8 mouse cellular contexts compared by ENCODE assay signal in the genomic region with DNA sequence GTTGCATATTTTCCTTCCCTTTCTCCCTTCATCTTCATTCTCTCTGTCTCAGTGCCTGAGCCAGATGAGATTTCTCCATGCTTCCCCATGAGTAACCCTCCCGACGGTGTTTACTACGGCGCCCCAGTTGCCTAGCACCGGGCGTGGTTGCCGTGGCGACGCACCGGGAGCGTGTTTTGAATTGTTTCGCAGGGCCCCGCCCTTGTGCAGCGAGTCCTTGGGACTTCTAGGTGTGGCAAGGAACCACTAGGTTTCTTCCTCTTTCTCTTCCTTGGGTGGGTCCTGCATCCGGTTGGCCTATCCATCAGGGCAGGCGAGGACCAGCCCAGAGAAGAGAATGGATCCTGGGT. TPM values are rescaled to one million over a fixed set of nuclear protein-coding genes. Genes with fewer than 3 reads are reported as not detected.
DNase-seq lines count a peak whose midpoint lies in the region; ATAC-seq and TF ChIP-seq lines count a peak whose summit lies in the region.

No protein-coding gene starts in this region.

- H3K27me3 ChIP-seq in forebrain, embryonic 15.5 days = no peaks in the 10 kb centered on the region
- H3K27me3 ChIP-seq in liver, embryonic 13.5 days = peaks cover 46% of the 10 kb centered on the region
- no peaks in the 10 kb centered on the region for H3K27me3 ChIP-seq in myocyte (ENCODE audit: control insufficient read depth, insufficient read depth, insufficient read length)

- H3K4me3 ChIP-seq in forebrain, embryonic 15.5 days = peak overlapping the region; percentile 8
- no peak overlapping the region for H3K4me3 ChIP-seq in liver, embryonic 13.5 days (replicated peaks)
- H3K4me3 ChIP-seq in myocyte = no peak overlapping the region

- H3K36me3 ChIP-seq in forebrain, embryonic 15.5 days = no peaks in the 10 kb centered on the region
- H3K36me3 ChIP-seq in liver, embryonic 13.5 days = no peaks in the 10 kb centered on the region
- no peaks in the 10 kb centered on the region for H3K36me3 ChIP-seq in myocyte (ENCODE audit: control insufficient read depth, insufficient read depth)

- intact Hi-C loops in heart, postnatal 10 days (cut with DNase I) = loop anchor here (2.0 kb wide), 1 partner anchor 60 kb away; no protein-coding TSS in a partner anchor

- no peak for TF ChIP-seq POLR2A in myocyte (IDR thresholded peaks at IDR 0.05; ENCODE audit: insufficient read length, low read depth)

- H3K9me3 ChIP-seq in forebrain, embryonic 15.5 days = no peaks in the 10 kb centered on the region
- no peaks in the 10 kb centered on the region for H3K9me3 ChIP-seq in liver, embryonic 13.5 days (replicated peaks)

- H3ac ChIP-seq in myocyte (ENCODE audit: control insufficient read depth, insufficient read length) = no peak overlapping the region

- 0 out of 2 replicates have a peak overlapping the region, but pooled peaks have one; percentile 2 for H3K9ac ChIP-seq in forebrain, embryonic 15.5 days (replicated peaks)
- no peak overlapping the region for H3K9ac ChIP-seq in liver, embryonic 13.5 days

- H3K4me2 ChIP-seq in forebrain, embryonic 15.5 days (replicated peaks) = peak overlapping the region; percentile 41
- peak overlapping the region; percentile 23; the same call in 1 of the 2 replicates for H3K4me2 ChIP-seq in liver, embryonic 13.5 days
- peak overlapping the region; percentile 62 for H3K4me2 ChIP-seq in myocyte (ENCODE audit: low read depth)

- H3K27ac ChIP-seq in forebrain, embryonic 15.5 days (replicated peaks) = peak overlapping the region; percentile 4; the same call in 1 of the 2 replicates
- no peak overlapping the region for H3K27ac ChIP-seq in liver, embryonic 13.5 days

- no peaks in the 10 kb centered on the region for H3K79me2 ChIP-seq in myocyte (ENCODE audit: control insufficient read depth, insufficient read depth)

- ATAC-seq in forebrain, embryonic 15.5 days (replicated peaks) = peak; percentile 87
- no peak for ATAC-seq in liver, embryonic 13.5 days (ENCODE audit: low read depth)

- 5% methylated on average over 16 of the region's 16 CpGs for WGBS in forebrain, embryonic 15.5 days
- 6% methylated on average over 16 of the region's 16 CpGs for WGBS in liver, embryonic 13.5 days (ENCODE audit: insufficient replicate concordance)

- peaks cover 28% of the 10 kb centered on the region for H3K4me1 ChIP-seq in forebrain, embryonic 15.5 days
- H3K4me1 ChIP-seq in liver, embryonic 13.5 days (replicated peaks) = peaks cover 12% of the 10 kb centered on the region

- peak; percentile 100 for DNase-seq in 3134 (ENCODE audit: extremely low read depth, insufficient read length, low spot score)
- peak; percentile 56 for DNase-seq in adrenal gland, adult 8-10 months
- DNase-seq in heart, postnatal 10 days = peak; percentile 86 to 91
- peak; percentile 87 to 89 for DNase-seq in kidney, postnatal 36 days
- DNase-seq in liver, embryonic 13.5 days = peak; percentile 28
- peak; percentile 82 for DNase-seq in testis, postnatal 10 days (ENCODE audit: low spot score)

TF ChIP-seq in myocyte, 11 proteins besides CTCF, POLR2A, EP300 and RAD21:
- TF ChIP-seq E2F4 (IDR thresholded peaks at IDR 0.05; ENCODE audit: insufficient read depth) (no peak), POLR2AphosphoS2 (IDR thresholded peaks at IDR 0.05; ENCODE audit: insufficient read length, low read depth) (no peak), TCF3 (IDR thresholded peaks at IDR 0.05; ENCODE audit: insufficient read length, low read depth) (no peak), MYOG (IDR thresholded peaks at IDR 0.05; ENCODE audit: control insufficient read depth in 1 of 3, insufficient read depth in 1 of 3, insufficient read length in 2 of 3, low read depth in 2 of 3) (no peak), USF1 (IDR thresholded peaks at IDR 0.05; ENCODE audit: low read depth) (no peak)

RNA-seq across cellular contexts. Expression of gene Gsg1, which starts 1.4 kb away (rescaled TPM):
- not detected for total RNA-seq in adrenal gland, adult 8-10 months (2022)
- 0.22 and 0.31 TPM in 2 replicates for polyA plus RNA-seq in forebrain, embryonic 15.5 days (2015; fragmentation: Nextera tagmentation; extraction: Ambion mirVana)
- under 1 TPM; 0.32 to 0.89 TPM for total RNA-seq in heart, postnatal 10 days (2021)
- polyA plus RNA-seq in liver, embryonic 13.5 days (2015; fragmentation: Nextera tagmentation; extraction: Ambion mirVana) = 0.15 and 0.16 TPM in 2 replicates
- 0.04 TPM for polyA plus RNA-seq in myocyte (2012; fragmentation: generic; extraction: Trizol)

RNA-seq across cellular contexts. Expression of gene Hebp1, which starts 54.9 kb away (rescaled TPM):
- total RNA-seq in adrenal gland, adult 8-10 months (2022) = 10 to 100 TPM; 13.4 to 37.5 (median 24.8) TPM
- polyA plus RNA-seq in forebrain, embryonic 15.5 days (2015; fragmentation: Nextera tagmentation; extraction: Ambion mirVana) = 2.6 and 2.8 TPM in 2 replicates
- total RNA-seq in heart, postnatal 10 days (2021) = 10 to 100 TPM; 58.5 to 59.0 TPM
- polyA plus RNA-seq in liver, embryonic 13.5 days (2015; fragmentation: Nextera tagmentation; extraction: Ambion mirVana) = 129 and 141 TPM in 2 replicates
- polyA plus RNA-seq in myocyte (2012; fragmentation: generic; extraction: Trizol) = 30.5 TPM

RNA-seq across cellular contexts. Expression of gene Fam234b, which starts 54.9 kb away (rescaled TPM):
- 10 to 100 TPM; 26.3 to 39.8 (median 36.7) TPM for total RNA-seq in adrenal gland, adult 8-10 months (2022)
- polyA plus RNA-seq in forebrain, embryonic 15.5 days (2015; fragmentation: Nextera tagmentation; extraction: Ambion mirVana) = 83.1 and 86.7 TPM in 2 replicates
- total RNA-seq in heart, postnatal 10 days (2021) = 1 to 10 TPM; 5.6 to 7.5 TPM
- polyA plus RNA-seq in liver, embryonic 13.5 days (2015; fragmentation: Nextera tagmentation; extraction: Ambion mirVana) = 30.1 and 43.5 TPM in 2 replicates
- 6.3 TPM for polyA plus RNA-seq in myocyte (2012; fragmentation: generic; extraction: Trizol)

RNA-seq across cellular contexts. Expression of gene Pbp2, which starts 57.5 kb away (rescaled TPM):
- total RNA-seq in adrenal gland, adult 8-10 months (2022) = not detected
- polyA plus RNA-seq in forebrain, embryonic 15.5 days (2015; fragmentation: Nextera tagmentation; extraction: Ambion mirVana) = not detected in 2 replicates
- total RNA-seq in heart, postnatal 10 days (2021) = not detected
- polyA plus RNA-seq in liver, embryonic 13.5 days (2015; fragmentation: Nextera tagmentation; extraction: Ambion mirVana) = not detected in 2 replicates
- polyA plus RNA-seq in myocyte (2012; fragmentation: generic; extraction: Trizol) = 0.16 TPM

Comparison
In these comparisons a context has a peak if more than half of its experiments do, and no peak if none do; other contexts are left out.
1. DNase-seq: peak in every context shown above with its lines; median percentile 100 in 3134; 88 in heart, postnatal 10 days; 88 in kidney, postnatal 36 days; 82 in testis, postnatal 10 days; 56 in adrenal gland, adult 8-10 months; 28 in liver, embryonic 13.5 days.